Mouse (Mus musculus) forebrain, embryonic 10.5 days (tissue): ENCODE results near the gene Mrgpre. TPM values are rescaled to one million over a fixed set of nuclear protein-coding genes. Genes with fewer than 3 reads are reported as not detected.

Experiments
- DNase-seq: peaks from one replicate; pipeline ENCODE4 v3.0.0-alpha.2; 2017; ENCODE audit warnings: low spot score; ENCODE audit errors: extremely low spot score
- H3K27ac ChIP-seq: fragments of 300-500 bp; sonication (generic); 2 replicates; pipeline ENCODE4 v1.5.1; 2016; ENCODE audit warnings: mild to moderate bottlenecking
- H3K27me3 ChIP-seq: fragments of 300-500 bp; sonication (generic); 2 replicates; pipeline ENCODE4 v1.6.1; 2016; ENCODE audit warnings: mild to moderate bottlenecking; ENCODE audit not compliant: poor library complexity, severe bottlenecking
- H3K36me3 ChIP-seq: fragments of 300-500 bp; sonication (generic); replicated peaks from 2 replicates; pipeline ENCODE4 v1.6.1; 2016; ENCODE audit warnings: mild to moderate bottlenecking, moderate library complexity
- H3K4me1 ChIP-seq: fragments of 300-500 bp; sonication (generic); 2 replicates; pipeline ENCODE4 v1.6.1; 2016
- H3K4me3 ChIP-seq: fragments of 300-500 bp; sonication (generic); 2 replicates; pipeline ENCODE4 v1.5.1; 2016; ENCODE audit warnings: mild to moderate bottlenecking, moderate library complexity
- H3K9me3 ChIP-seq: fragments of 300-500 bp; sonication (generic); 2 replicates; pipeline ENCODE4 v1.6.1; 2016; ENCODE audit warnings: mild to moderate bottlenecking, moderate library complexity
- WGBS: fragments of 180-500 bp; shearing (Covaris S2); methylation state at CpG from one replicate; pipeline ENCODE4 v1.1.7; 2016; 5-methylcytosine and 5-hydroxymethylcytosine counted together
- polyA plus RNA-seq: library from polyadenylated mRNA; unstranded; fragments of >200 nt; fragmentation: Nextera tagmentation; extraction: Ambion mirVana; gene quantifications from 2 replicates; pipeline ENCODE4 v1.2.1, GENCODE M21; 2016

The Mrgpre gene
- polyA plus RNA-seq, 1 experiment from 2014 or later: 1.5 TPM

GRCm38 (mm10) chr7:143805199-143805624 lies 20.9 kb upstream of the Mrgpre start:
- Histone ChIP-seq H3K27ac (no peak overlapping the region), H3K36me3 (peaks cover 98% of the 10 kb centered on the region), H3K27me3 (no peaks in the 10 kb centered on the region), H3K4me3 (no peak overlapping the region), H3K9me3 (no peaks in the 10 kb centered on the region), H3K4me1 (no peaks in the 10 kb centered on the region)
- WGBS: 85% methylated on average over 5 of the region's 5 CpGs
- no peak for DNase-seq

GRCm38 (mm10) chr7:143801195-143802065 lies 17.1 kb upstream of the Mrgpre start:
- no peak overlapping the region for H3K27ac ChIP-seq
- H3K4me3 ChIP-seq: no peak overlapping the region
- no peak for DNase-seq
- no peaks in the 10 kb centered on the region for H3K27me3 ChIP-seq
- 92% methylated on average over 8 of the region's 8 CpGs for WGBS
- H3K36me3 ChIP-seq: peaks cover 98% of the 10 kb centered on the region
- H3K9me3 ChIP-seq: no peaks in the 10 kb centered on the region
- H3K4me1 ChIP-seq: no peaks in the 10 kb centered on the region

- 85% methylated on average over 1 of the region's 1 CpGs for WGBS
- Histone ChIP-seq H3K36me3 (peaks cover 98% of the 10 kb centered on the region), H3K4me3 (no peak overlapping the region), H3K27me3 (no peaks in the 10 kb centered on the region), H3K9me3 (no peaks in the 10 kb centered on the region), H3K4me1 (no peaks in the 10 kb centered on the region), H3K27ac (no peak overlapping the region)
- no peak for DNase-seq
Measured at GRCm38 (mm10) chr7:143800770-143801169, 16.5 kb upstream of the Mrgpre start.

GRCm38 (mm10) chr7:143798783-143799182 lies 14.5 kb upstream of the Mrgpre start:
- H3K27me3 ChIP-seq: no peaks in the 10 kb centered on the region
- no peak for DNase-seq
- H3K9me3 ChIP-seq: no peaks in the 10 kb centered on the region
- no peak overlapping the region for H3K27ac ChIP-seq
- H3K4me3 ChIP-seq: no peak overlapping the region
- 90% methylated on average over 4 of the region's 4 CpGs for whole genome bisulfite sequencing
- H3K36me3 ChIP-seq: peaks cover 90% of the 10 kb centered on the region
- no peaks in the 10 kb centered on the region for H3K4me1 ChIP-seq

- Histone ChIP-seq H3K27me3 (no peaks in the 10 kb centered on the region), H3K36me3 (peaks cover 33% of the 10 kb centered on the region)
- DNase-seq: no peak
Measured at GRCm38 (mm10) chr7:143793121-143793520, 8.8 kb upstream of the Mrgpre start.

GRCm38 (mm10) chr7:143792336-143792985 lies 8.2 kb upstream of the Mrgpre start:
- DNase-seq: no peak
- Histone ChIP-seq H3K4me1 (0 out of 2 replicates have a peak, but pooled peaks cover 8% of the 10 kb centered on the region), H3K4me3 (no peak overlapping the region), H3K9me3 (no peaks in the 10 kb centered on the region), H3K27ac (no peak overlapping the region), H3K36me3 (peaks cover 27% of the 10 kb centered on the region), H3K27me3 (no peaks in the 10 kb centered on the region)
- 86% methylated on average over 6 of the region's 6 CpGs for WGBS

More at GRCm38 (mm10) chr7:143793121-143793520, 8.8 kb upstream of the Mrgpre start:
- H3K27ac ChIP-seq: no peak overlapping the region
- H3K4me3 ChIP-seq: no peak overlapping the region
- 0 out of 2 replicates have a peak, but pooled peaks cover 8% of the 10 kb centered on the region for H3K4me1 ChIP-seq
- 73% methylated on average over 4 of the region's 4 CpGs for WGBS
- H3K9me3 ChIP-seq: no peaks in the 10 kb centered on the region

- Histone ChIP-seq H3K4me3 (peak overlapping the region; percentile 59), H3K4me1 (peaks cover 29% of the 10 kb centered on the region), H3K27ac (peak overlapping the region; percentile 83), H3K9me3 (no peaks in the 10 kb centered on the region), H3K27me3 (peaks cover 50% of the 10 kb centered on the region), H3K36me3 (no peaks in the 10 kb centered on the region)
- peak; percentile 19 for DNase-seq
- WGBS: 17% methylated on average over 6 of the region's 6 CpGs
Measured at GRCm38 (mm10) chr7:143783378-143783995, 813 bp downstream of the Mrgpre start.

GRCm38 (mm10) chr7:143777375-143777774 lies 6.9 kb downstream of the Mrgpre start:
- no peaks in the 10 kb centered on the region for H3K36me3 ChIP-seq
- H3K4me1 ChIP-seq: peaks cover 5% of the 10 kb centered on the region; the same call in 1 of the 2 replicates
- no peaks in the 10 kb centered on the region for H3K9me3 ChIP-seq
- 71% methylated on average over 2 of the region's 2 CpGs for whole genome bisulfite sequencing
- no peak for DNase-seq
- H3K27me3 ChIP-seq: peaks cover 20% of the 10 kb centered on the region
- H3K4me3 ChIP-seq: no peak overlapping the region
- no peak overlapping the region for H3K27ac ChIP-seq

GRCm38 (mm10) chr7:143776137-143776536 lies 8.2 kb downstream of the Mrgpre start:
- Histone ChIP-seq H3K9me3 (no peaks in the 10 kb centered on the region), H3K27me3 (peaks cover 11% of the 10 kb centered on the region), H3K4me1 (peaks cover 5% of the 10 kb centered on the region; the same call in 1 of the 2 replicates), H3K4me3 (no peak overlapping the region), H3K36me3 (no peaks in the 10 kb centered on the region), H3K27ac (no peak overlapping the region)
- WGBS: 45% methylated on average over 3 of the region's 3 CpGs
- DNase-seq: no peak

GRCm38 (mm10) chr7:143769461-143769860 lies 14.8 kb downstream of the Mrgpre start:
- Histone ChIP-seq H3K4me1 (no peaks in the 10 kb centered on the region), H3K27me3 (peaks cover 24% of the 10 kb centered on the region), H3K9me3 (no peaks in the 10 kb centered on the region), H3K27ac (no peak overlapping the region), H3K4me3 (no peak overlapping the region), H3K36me3 (no peaks in the 10 kb centered on the region)
- 71% methylated on average over 1 of the region's 1 CpGs for WGBS
- DNase-seq: no peak

- Histone ChIP-seq H3K27ac (no peak overlapping the region), H3K9me3 (no peaks in the 10 kb centered on the region), H3K4me1 (no peaks in the 10 kb centered on the region), H3K4me3 (no peak overlapping the region), H3K36me3 (no peaks in the 10 kb centered on the region), H3K27me3 (peaks cover 28% of the 10 kb centered on the region)
- WGBS: 82% methylated on average over 6 of the region's 6 CpGs
- no peak for DNase-seq
Measured at GRCm38 (mm10) chr7:143768267-143768666, 16.0 kb downstream of the Mrgpre start.

- 59% methylated on average over 6 of the region's 6 CpGs for WGBS
- Histone ChIP-seq H3K4me3 (no peak within 1 kb of the TSS), H3K4me1 (no peaks in the 10 kb centered on the region), H3K27me3 (peaks cover 28% of the 10 kb centered on the region), H3K36me3 (no peaks in the 10 kb centered on the region), H3K9me3 (no peaks in the 10 kb centered on the region), H3K27ac (no peak within 1 kb of the TSS)
- DNase-seq: no peak
Measured at GRCm38 (mm10) chr7:143766893-143767292, 17.4 kb downstream of the Mrgpre start, which contains the start of gene Mrgprg. Gene Mrgprg (minus strand): TSS chr7:143766993.
